Mouse (Mus musculus): ENCODE data around the gene Polr1d. TPM values are rescaled to one million over a fixed set of nuclear protein-coding genes. Genes with fewer than 3 reads are reported as not detected.

Gene Polr1d
- 100 to 1,000 TPM; 126 to 148 TPM for polyA plus RNA-seq (2017; shearing (Covaris generic))

DNA sequence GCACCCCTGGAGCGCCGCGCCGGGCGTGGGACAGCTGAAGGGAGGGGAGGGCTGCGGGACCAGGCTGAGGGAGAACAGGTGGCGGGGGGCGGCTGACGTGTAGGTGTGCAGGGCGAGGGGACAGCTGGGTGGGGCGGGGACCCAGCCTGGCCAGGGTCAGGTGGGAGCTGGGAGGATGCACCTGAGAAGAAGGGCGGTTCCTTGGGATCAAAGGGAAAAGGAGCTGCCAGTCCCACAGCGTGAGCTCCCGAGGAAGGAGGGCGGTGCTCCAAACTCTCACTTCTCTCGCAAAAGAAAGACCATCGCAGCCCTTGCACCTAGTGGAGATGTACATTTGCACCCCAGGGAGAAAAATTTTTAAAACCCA, at the start of gene Polr1d:
Polr1d (plus strand) TSS at position 252 of the 367 bp plus-strand sequence.
- ATAC-seq, result no peak

DNA sequence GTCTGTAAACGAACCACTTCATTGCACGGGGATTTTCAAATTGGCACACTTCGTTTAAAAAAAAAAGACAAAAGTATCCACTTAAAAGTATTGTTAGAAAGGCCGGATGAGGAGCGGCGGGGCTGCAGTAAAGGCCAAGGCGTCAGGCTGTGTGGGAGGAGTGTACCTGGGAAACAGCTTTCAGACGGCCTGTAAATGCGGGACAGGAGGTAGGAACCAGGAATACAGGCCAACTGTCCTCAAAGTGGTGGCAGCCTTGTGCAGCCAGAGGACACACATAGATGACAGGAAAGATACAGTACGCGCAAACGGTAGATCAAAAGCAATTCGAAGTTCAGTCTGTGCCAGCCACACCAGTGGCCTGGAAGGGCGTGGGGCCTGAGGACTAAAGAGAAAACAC, 45.6 kb upstream of the Polr1d start:
- ATAC-seq, result no peak

GRCm38 (mm10) chr5:147033155-147033554, 43.7 kb upstream of the Polr1d start:
- ATAC-seq, result no peak

DNA sequence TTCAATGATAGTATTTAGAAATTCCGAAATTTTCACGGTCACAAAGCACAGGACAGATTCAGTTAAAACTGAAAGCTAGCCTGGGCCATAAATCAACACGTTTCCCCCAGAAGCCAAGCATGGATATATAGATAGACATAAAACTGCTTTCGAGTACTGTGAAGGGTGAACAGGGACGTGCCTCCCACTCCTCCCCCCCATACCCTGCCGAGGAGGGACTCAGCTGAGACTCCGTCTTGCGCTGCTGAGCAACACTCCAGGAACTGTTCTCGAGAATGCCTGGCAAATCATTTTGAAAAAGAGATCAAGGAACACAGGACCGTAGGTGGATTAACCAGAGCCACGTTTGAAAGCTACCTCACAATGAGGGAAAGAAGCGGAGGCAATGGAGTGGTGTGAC, 42.6 kb upstream of the Polr1d start:
- no peak for ATAC-seq

DNA sequence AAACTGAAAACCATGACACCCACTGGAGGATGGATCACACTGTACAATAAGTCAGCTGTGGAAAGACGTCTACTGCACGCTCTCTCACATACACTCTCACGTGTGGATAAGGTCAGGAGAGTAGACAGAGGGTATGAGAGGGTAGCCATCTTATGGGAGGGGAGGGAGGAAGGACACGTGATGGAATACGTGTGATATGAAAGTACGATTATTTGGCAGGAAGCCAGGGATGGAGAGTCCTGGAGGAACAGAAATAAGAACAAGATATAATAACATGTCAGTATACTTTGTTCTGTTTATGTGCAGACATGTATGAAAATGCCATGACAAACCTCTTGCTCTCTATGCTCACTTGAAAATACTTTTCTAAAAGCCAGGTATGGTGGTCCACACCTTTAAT, 41.5 kb upstream of the Polr1d start:
- no peak for ATAC-seq

GRCm38 (mm10) chr5:147036028-147036427, 40.8 kb upstream of the Polr1d start:
- no peak for ATAC-seq

GRCm38 (mm10) chr5:147036661-147037060, 40.2 kb upstream of the Polr1d start:
- no peak for ATAC-seq

GRCm38 (mm10) chr5:147037601-147038000, 39.2 kb upstream of the Polr1d start:
- no peak for ATAC-seq

DNA sequence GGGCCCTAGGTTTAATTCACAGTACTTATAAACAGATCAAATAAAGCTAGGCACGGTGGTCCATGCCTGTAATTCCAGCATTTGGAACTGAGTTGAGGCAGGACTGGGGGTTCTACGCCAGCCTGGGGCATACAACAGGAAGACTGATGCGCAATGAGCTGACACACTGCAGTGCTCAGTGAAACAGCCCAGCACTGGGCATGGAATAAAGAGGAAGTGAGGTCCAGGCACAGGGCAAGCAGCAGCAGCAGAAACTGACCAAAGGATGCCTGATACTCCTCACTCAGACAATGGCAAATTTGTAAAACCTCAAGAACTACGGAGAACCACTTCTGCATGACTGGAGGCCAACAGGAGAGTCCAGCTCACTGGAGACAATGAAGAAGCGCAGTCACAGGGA, 37.5 kb upstream of the Polr1d start:
- ATAC-seq, result no peak

DNA sequence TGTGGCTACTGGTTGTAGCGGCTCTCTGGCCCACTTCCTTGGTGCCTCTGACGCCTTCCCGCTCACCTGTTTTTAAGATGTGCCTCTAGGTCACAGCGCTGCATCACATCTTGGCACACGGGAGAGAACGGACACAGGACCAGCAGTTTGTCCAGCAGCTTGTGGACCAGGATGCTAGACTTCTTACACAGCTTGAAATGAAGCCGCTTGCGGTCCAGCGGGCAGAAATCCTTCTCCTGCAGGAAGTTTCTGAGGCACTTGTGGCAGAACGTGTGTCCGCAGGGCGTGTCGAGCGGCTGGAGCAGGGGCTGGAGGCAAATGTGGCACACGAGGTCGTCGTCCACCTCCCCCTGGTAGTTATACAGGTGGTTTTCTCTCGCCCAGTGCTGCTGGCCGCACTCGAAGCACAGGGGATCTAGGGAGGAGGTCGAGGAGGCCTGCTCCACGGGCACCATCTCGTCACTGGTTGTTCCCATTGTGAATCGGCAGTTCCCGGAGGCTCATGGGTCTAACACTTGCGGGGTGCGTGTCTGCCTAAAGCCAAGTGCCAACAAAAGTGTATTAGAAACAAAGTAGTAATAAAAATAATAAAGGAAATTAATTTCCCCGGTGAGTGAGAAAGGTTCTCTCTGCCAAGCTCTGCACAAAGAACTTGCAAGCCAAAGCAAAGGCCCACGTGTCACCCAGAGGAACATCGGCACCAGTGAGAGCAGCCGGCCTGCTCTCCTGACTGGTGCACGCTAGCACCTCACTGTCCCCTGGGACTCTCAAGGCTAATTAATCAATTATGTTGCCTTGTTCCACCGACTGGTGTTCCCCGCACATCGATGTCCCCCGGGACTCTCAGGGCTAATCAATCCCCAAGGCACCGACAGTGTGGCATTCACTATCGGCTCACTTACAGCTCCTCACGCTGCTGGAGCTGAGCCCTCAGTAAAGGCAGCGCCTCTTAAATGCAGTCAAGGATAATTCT, 34.6 kb upstream of the Polr1d start:
- ATAC-seq, result no peak

DNA sequence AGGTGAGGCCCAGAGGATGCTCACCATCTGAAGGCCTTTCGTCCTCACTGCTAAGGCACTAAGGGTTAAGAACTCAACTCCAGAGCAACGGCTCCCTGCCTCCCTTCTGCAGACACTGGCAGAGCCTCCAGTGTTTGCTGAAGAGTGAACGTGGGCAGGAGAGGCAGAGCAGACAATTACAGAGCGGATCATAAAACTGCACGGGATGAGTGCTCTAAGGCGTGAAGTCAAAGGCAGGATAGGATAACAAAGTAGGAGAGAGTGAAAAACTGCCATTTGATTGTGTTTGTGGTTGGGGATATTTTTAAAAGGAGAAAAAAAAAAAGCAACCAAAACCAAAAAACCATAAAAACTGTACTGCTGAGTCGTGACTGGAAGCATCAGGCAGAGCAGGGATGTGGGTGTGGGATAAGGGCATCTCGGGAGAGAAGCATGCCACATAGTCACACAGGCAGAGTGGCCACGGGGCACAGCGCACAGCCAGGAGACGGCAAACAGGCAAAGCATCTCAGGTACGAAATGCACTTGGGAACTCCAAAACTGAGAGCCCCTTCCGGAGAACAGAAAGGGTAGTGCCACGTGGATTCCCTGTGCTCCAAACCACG, 33.5 kb upstream of the Polr1d start:
- ATAC-seq, result no peak

DNA sequence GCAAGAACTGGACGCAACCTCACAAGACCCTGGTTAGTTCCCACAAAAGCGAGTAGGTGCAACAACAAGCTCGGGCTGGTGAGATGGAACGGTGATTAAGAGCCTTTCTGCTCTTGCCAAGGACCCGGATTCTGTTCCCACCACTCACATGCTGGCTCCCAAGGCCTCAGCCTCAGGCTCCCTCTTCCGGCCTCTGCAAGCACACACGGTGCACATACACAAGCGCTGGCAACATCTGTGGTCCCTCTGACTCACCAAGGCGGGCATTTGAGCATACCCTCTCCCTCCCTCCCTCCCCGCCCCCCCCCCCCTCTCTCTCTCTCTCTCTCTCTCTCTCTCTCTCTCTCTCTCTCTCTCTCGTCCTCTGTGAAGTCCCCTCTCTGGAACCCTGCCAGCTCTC, 31.5 kb upstream of the Polr1d start:
- no peak for ATAC-seq

GRCm38 (mm10) chr5:147045929-147046328, 30.9 kb upstream of the Polr1d start:
- ATAC-seq, result no peak

DNA sequence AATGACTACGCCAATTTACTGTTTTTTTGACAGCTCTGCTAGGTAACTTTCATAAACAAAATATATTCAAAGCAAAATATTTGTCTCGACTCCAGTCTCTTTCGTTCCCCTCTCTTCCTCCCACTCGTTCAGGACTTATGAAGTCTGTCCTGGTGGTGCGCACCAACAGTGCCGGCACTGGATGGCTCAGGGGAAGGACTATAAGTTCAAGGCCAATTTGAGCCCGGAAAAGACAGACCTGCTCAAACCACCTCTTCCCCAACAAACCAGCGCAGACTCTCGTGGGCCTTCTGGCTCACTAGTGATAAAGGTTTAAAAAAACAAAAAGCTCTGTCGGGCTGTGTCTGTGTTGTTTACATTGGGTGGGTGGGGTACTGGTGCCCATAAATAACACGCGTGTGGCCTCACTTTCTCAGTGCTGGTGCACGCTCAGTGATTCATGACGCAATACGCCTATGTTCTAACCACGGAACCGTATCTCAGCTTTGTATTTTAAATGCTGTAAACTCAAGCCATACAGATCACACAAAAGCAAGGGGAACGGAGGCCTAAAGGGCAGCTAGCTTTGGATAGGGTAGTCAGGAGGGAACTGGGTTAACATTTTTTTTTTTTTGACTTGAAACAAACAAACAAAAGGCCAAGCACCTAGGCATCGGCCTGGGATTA, 27.2 kb upstream of the Polr1d start:
- peak; percentile 22 for ATAC-seq

DNA sequence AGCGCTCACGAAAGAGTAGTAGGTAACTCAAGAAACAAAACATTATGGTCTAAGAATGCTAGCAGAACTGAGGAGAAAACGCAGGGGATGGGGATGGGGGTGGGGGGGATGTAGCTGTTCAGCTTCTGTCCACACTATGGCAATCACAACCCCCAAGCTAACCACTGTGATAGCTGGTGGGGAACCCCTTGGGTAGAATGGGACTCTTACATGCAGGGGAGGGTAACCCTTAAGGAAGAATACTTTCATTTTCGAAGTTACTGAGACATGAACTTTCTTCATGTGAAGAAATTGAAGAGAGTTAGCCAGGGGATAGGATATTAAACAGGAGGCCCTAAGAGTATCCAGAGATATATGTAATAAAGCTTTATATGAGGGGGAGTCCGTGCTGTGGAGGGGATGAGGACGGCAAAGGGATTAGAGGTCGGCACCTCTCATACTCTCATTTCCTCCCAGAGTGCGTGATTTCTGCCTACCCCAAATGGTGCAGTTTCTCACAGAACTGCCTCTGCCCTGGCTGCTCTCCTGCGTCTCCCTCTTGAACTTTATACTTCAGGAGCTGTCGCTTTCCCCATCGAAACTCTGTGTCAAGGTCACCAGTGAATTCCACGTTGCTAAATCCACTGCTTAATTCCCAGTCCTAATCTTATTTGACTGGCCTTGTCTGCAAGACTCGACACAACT, 25.9 kb upstream of the Polr1d start:
- ATAC-seq, result peak; percentile 75

DNA sequence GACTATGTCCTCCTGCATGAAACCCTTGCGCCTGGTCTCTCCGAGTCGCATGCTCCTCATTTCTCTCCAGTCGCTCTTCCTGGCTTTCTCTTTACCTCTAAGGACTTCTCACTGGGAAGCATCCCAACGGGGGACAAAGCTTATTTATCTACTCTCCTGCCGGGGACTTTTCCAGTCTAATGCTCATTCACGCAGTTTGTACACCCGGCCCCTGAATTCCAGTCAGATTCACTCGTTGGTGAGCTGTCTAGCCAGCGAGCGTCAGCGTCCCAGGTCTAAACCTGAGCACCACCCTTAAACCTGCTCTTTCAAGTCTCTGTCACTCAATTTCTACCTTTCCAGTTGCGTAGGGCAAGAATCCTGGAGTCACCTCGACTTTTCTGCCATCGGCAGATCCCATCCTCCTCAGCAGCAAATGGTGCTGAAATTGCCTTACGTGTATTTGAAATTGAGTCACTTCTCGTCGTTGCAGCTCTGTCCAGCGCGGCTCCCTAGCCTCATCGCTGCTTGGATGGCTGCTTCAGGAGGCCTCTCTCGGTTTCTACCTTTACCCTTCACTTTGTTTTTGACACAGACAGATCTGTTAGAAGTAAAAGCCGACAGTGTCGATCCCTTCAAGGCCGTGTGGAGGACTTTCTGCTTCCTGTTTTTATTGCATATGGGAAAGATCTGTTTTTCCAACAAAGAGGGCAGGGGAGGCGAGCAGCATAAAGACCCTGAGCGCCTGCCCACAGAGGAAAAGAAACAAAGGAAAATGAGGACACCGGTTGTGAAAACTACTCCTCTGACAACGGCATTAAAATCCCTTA, 25.1 kb upstream of the Polr1d start:
- no peak for ATAC-seq

GRCm38 (mm10) chr5:147052309-147052558, 24.6 kb upstream of the Polr1d start:
- ATAC-seq, result no peak

DNA sequence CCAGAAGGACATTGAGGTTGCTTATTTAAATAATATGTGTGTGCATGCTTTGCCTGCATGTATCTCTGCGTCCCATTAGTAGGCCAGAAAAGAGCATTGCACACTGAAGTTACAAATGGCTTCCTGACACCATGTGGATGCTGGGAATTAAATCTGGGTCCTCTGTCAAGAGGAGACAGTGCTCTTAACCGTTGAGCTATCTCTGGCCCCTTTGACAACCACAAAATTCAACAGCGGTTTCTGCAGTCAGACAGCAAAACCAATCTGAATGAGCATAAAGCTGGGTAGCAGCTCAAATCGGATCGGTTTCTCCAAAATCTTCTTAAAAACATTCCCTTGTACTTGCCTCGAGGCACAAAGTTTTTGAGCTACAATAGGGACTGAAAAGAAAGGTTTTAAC, 23.8 kb upstream of the Polr1d start:
- no peak for ATAC-seq

- ATAC-seq, result no peak
These were observed 23.4 kb upstream of the Polr1d start for GRCm38 (mm10) chr5:147053481-147053880.

- ATAC-seq, result no peak
These were observed 22.5 kb upstream of the Polr1d start for GRCm38 (mm10) chr5:147054328-147054727.

GRCm38 (mm10) chr5:147054747-147055270, 22.0 kb upstream of the Polr1d start:
- no peak for ATAC-seq
